Mouse (Mus musculus) myocyte (in vitro differentiated cells): ENCODE data around the gene Emcn. TPM values are rescaled to one million over a fixed set of nuclear protein-coding genes. Genes with fewer than 3 reads are reported as not detected.

Experiments
- H3K27me3 ChIP-seq: one replicate; pipeline ENCODE4 v1.6.1; 2011; ENCODE audit not compliant: control insufficient read depth, insufficient read depth, insufficient read length
- H3K36me3 ChIP-seq: one replicate; pipeline ENCODE4 v1.6.1; 2011; ENCODE audit not compliant: control insufficient read depth, insufficient read depth
- H3K4me2 ChIP-seq: one replicate; pipeline ENCODE4 v1.6.1; 2011; ENCODE audit warnings: low read depth, control low read depth
- H3K4me3 ChIP-seq: one replicate; pipeline ENCODE4 v1.5.1; 2011; ENCODE audit warnings: mild to moderate bottlenecking, control low read depth, moderate library complexity
- H3K79me2 ChIP-seq: one replicate; pipeline ENCODE4 v1.6.1; 2011; ENCODE audit not compliant: control insufficient read depth, insufficient read depth
- H3ac ChIP-seq: one replicate; pipeline ENCODE4 v1.6.1; 2011; ENCODE audit not compliant: control insufficient read depth, insufficient read length
- CEBPB ChIP-seq: IDR thresholded peaks from 2 replicates; pipeline ENCODE4 v1.6.1; 2011; ENCODE audit warnings: mild to moderate bottlenecking, moderate library complexity; ENCODE audit not compliant: poor library complexity, insufficient read depth, severe bottlenecking
- E2F4 ChIP-seq: IDR thresholded peaks from one replicate; pipeline ENCODE4 v1.6.1; 2011; ENCODE audit warnings: mild to moderate bottlenecking, control low read depth, moderate library complexity; ENCODE audit not compliant: insufficient read depth
- MAX ChIP-seq: IDR thresholded peaks from one replicate; pipeline ENCODE4 v1.6.1; 2011; ENCODE audit warnings: low read depth, mild to moderate bottlenecking, control low read depth
- MYOD1 ChIP-seq, 3 experiments: IDR thresholded peaks; one replicate each; pipeline ENCODE4 v1.6.1; 2011; ENCODE audit warnings: control low read depth in 2 of 3, low read depth in 2 of 3, mild to moderate bottlenecking in 2 of 3, moderate library complexity in 1 of 3; ENCODE audit not compliant: insufficient read length in 2 of 3, control insufficient read depth in 1 of 3
- MYOG ChIP-seq, 3 experiments: IDR thresholded peaks; one replicate each; pipeline ENCODE4 v1.6.1; 2011; ENCODE audit warnings: control low read depth in 2 of 3, low read depth in 2 of 3, mild to moderate bottlenecking in 2 of 3; ENCODE audit not compliant: insufficient read length in 2 of 3, control insufficient read depth in 1 of 3, insufficient read depth in 1 of 3
- POLR2A ChIP-seq: IDR thresholded peaks from one replicate; pipeline ENCODE4 v1.6.1; 2011; ENCODE audit warnings: low read depth, mild to moderate bottlenecking, control low read depth, moderate library complexity; ENCODE audit not compliant: insufficient read length
- POLR2AphosphoS2 ChIP-seq: IDR thresholded peaks from one replicate; pipeline ENCODE4 v1.6.1; 2011; ENCODE audit warnings: low read depth, control low read depth; ENCODE audit not compliant: insufficient read length
- REST ChIP-seq: IDR thresholded peaks from one replicate; pipeline ENCODE4 v1.6.1; 2011; ENCODE audit warnings: mild to moderate bottlenecking, control low read depth, moderate library complexity; ENCODE audit not compliant: insufficient read depth, insufficient read length
- SRF ChIP-seq: IDR thresholded peaks from one replicate; pipeline ENCODE4 v1.6.1; 2011; ENCODE audit warnings: low read depth; ENCODE audit not compliant: control insufficient read depth, insufficient read length
- TCF12 ChIP-seq: IDR thresholded peaks from one replicate; pipeline ENCODE4 v1.6.1; 2011; ENCODE audit warnings: mild to moderate bottlenecking, control low read depth; ENCODE audit not compliant: poor library complexity, insufficient read depth, severe bottlenecking
- TCF3 ChIP-seq: IDR thresholded peaks from one replicate; pipeline ENCODE4 v1.6.1; 2011; ENCODE audit warnings: low read depth, control low read depth; ENCODE audit not compliant: insufficient read length
- USF1 ChIP-seq: IDR thresholded peaks from one replicate; pipeline ENCODE4 v1.6.1; 2011; ENCODE audit warnings: low read depth, mild to moderate bottlenecking, control low read depth, moderate library complexity
- polyA plus RNA-seq: library from polyadenylated mRNA; unstranded; fragments of >200 nt; fragmentation: generic; extraction: Trizol; gene quantifications from one replicate; pipeline ENCODE4 v1.2.1, GENCODE M21; 2012; ENCODE audit warnings: missing spikeins

Emcn gene
- polyA plus RNA-seq, 1 experiment = not detected

DNA sequence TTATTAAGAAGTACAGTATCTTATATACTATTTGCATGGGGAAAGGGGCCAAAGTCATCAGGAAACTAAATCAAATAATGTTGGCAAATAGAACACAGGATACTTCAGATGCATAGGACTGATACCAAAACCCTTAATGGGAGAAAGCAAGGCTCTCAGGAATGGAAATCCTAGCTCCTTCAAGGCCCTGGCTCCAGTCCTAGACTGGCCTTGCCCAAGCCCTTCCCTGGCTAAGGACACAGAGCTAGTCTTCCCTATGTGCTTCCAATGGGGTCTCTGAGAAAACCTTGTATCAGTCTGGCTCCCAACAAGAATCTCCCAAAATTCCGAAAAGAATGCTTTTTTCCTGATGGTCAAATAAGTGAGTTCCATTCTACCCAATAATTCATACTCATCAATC is 126.5 kb downstream of the Emcn start:
- Histone ChIP-seq H3K4me3 (no peak overlapping the region), H3K36me3 (no peaks in the 10 kb centered on the region), H3K27me3 (no peaks in the 10 kb centered on the region), H3ac (no peak overlapping the region), H3K79me2 (no peaks in the 10 kb centered on the region), H3K4me2 (no peak overlapping the region)
- no peak for TF ChIP-seq E2F4
- no peak for TF ChIP-seq TCF3
- no peak for TF ChIP-seq MYOD1 (IDR thresholded peaks at IDR 0.05; ENCODE audit: control insufficient read depth in 1 of 3, insufficient read length in 2 of 3, low read depth in 2 of 3)
- no peak for TF ChIP-seq TCF12
- TF ChIP-seq POLR2A = no peak
- no peak for TF ChIP-seq CEBPB
- no peak for TF ChIP-seq USF1
- no peak for TF ChIP-seq SRF
- TF ChIP-seq MYOG (IDR thresholded peaks at IDR 0.05; ENCODE audit: control insufficient read depth in 1 of 3, insufficient read depth in 1 of 3, insufficient read length in 2 of 3, low read depth in 2 of 3) = no peak
- TF ChIP-seq REST = no peak
- no peak for TF ChIP-seq POLR2AphosphoS2
- no peak for TF ChIP-seq MAX

DNA sequence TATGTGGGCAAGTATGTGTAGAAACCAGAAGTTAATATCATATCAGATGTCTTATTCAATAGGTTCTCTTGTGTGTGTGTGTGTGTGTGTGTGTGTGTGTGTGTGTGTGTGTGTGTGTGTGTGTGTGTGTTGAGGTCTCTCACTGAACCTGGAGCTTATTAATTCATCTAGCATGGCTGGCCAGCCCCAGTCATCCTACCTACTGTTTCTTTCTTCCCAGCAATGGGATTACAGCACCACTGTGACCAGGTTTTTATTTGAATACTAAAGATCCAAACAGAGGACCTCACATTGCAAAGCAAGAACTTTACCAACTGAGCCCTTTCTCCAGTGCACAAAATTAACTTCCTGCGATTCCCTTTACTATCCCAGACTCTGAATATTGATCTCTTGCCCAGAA is 131.3 kb downstream of the Emcn start:
- TF ChIP-seq SRF = no peak
- no peak for TF ChIP-seq USF1
- TF ChIP-seq POLR2AphosphoS2 = no peak
- no peak for TF ChIP-seq E2F4
- no peak for TF ChIP-seq MYOD1 (IDR thresholded peaks at IDR 0.05; ENCODE audit: control insufficient read depth in 1 of 3, insufficient read length in 2 of 3, low read depth in 2 of 3)
- no peak for TF ChIP-seq MYOG (IDR thresholded peaks at IDR 0.05; ENCODE audit: control insufficient read depth in 1 of 3, insufficient read depth in 1 of 3, insufficient read length in 2 of 3, low read depth in 2 of 3)
- TF ChIP-seq TCF12 = no peak
- no peak for TF ChIP-seq POLR2A
- TF ChIP-seq TCF3 = no peak
- no peak for TF ChIP-seq MAX
- no peak for TF ChIP-seq CEBPB
- no peak for TF ChIP-seq REST
- no peaks in the 10 kb centered on the region for H3K36me3 ChIP-seq
- no peak overlapping the region for H3K4me2 ChIP-seq
- H3ac ChIP-seq = no peak overlapping the region
- no peak overlapping the region for H3K4me3 ChIP-seq
- H3K27me3 ChIP-seq = no peaks in the 10 kb centered on the region
- no peaks in the 10 kb centered on the region for H3K79me2 ChIP-seq

DNA sequence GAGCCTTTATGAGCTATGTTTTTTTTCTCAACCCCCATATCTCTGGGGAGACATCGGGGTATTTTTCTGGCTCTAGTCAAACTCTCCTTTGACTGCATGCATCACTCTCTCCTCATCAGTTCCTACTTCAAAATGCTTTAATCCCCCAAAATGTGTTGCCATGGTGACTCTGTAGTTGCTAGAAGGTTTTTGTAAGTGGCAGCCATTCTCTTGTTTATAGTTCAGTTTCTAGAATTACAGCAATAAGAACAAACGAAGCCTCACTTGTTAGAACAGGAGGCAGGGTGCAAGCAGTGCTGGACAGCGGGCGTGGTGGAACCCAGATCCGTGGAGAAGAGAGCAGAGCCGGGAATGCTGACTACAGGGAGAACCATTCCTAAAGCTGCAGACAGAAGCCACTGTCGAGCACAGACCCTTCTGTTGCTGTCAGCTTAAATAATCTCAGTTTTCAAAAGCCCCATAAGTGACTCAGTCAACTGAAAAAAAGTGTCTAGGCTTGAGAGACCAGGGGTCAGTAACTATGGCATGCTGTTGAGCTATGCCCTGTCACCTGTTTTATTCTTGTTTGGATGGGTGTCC is 139.0 kb downstream of the Emcn start:
- TF ChIP-seq REST (peak; percentile 44), TCF12 (no peak)
- Histone ChIP-seq H3ac (no peak overlapping the region), H3K79me2 (no peaks in the 10 kb centered on the region), H3K36me3 (no peaks in the 10 kb centered on the region), H3K4me3 (no peak overlapping the region), H3K4me2 (no peak overlapping the region), H3K27me3 (no peaks in the 10 kb centered on the region)

DNA sequence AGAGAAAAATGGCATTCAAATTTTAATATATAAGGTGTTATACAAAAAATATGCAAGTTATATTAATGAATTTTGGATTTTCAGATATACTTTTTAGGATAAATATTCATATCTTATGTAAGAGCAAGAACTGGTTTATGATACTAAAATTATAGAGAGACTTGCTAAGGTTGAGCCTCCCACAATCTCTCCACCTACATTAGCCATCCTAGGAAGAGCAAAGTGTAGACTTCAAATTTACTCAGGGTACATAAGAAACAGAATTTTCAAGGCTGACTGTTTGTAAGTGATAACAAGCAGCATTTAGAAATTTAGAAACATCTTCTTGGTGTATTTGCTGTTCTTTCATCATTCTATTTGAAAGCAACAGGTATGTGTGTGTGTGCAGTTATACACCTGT is 140.3 kb downstream of the Emcn start:
- Histone ChIP-seq H3K79me2 (no peaks in the 10 kb centered on the region), H3K27me3 (no peaks in the 10 kb centered on the region), H3ac (no peak overlapping the region), H3K4me2 (no peak overlapping the region), H3K4me3 (no peak overlapping the region), H3K36me3 (no peaks in the 10 kb centered on the region)
- TF ChIP-seq MYOG (IDR thresholded peaks at IDR 0.05; ENCODE audit: control insufficient read depth in 1 of 3, insufficient read depth in 1 of 3, insufficient read length in 2 of 3, low read depth in 2 of 3) (no peak), SRF (no peak), TCF12 (no peak), POLR2A (no peak), USF1 (no peak), MYOD1 (IDR thresholded peaks at IDR 0.05; ENCODE audit: control insufficient read depth in 1 of 3, insufficient read length in 2 of 3, low read depth in 2 of 3) (no peak), TCF3 (no peak), MAX (no peak), POLR2AphosphoS2 (no peak), REST (no peak), E2F4 (no peak), CEBPB (no peak)
